Mouse (Mus musculus) left cerebral cortex, postnatal 10 days (tissue): ENCODE measurements around the gene Cd300a. TPM values are rescaled to one million over a fixed set of nuclear protein-coding genes. Genes with fewer than 3 reads are reported as not detected.

ENCODE experiments used
- total RNA-seq, 2 experiments: library from RNA; stranded (reverse); gene quantifications; 2 replicates each; pipeline ENCODE4 v1.2.3; 2021

Cd300a gene
- total RNA-seq, 2 experiments from 2014 or later: 0.43 to 0.58 TPM

Other genes starting within 250 kb of the Cd300a start
- gene Rpl38, start 221.5 kb upstream of the Cd300a start, total RNA-seq: 100 to 1,000 TPM; 902 to 927 TPM
- gene Ttyh2, start 214.6 kb upstream of the Cd300a start, total RNA-seq: 10 to 100 TPM; 21.7 TPM
- gene Dnaic2, start 162.6 kb upstream of the Cd300a start, total RNA-seq: 1 to 10 TPM in 1 of 2 experiments, under 1 TPM in 1; 0.59 to 1.0 TPM
- 1 to 10 TPM; 4.0 to 8.7 TPM for gene Kif19a, start 124.7 kb upstream of the Cd300a start, total RNA-seq
- gene Btbd17, start 94.1 kb upstream of the Cd300a start, total RNA-seq: 10 to 100 TPM; 22.6 to 26.4 TPM
- gene Gpr142, start 91.1 kb upstream of the Cd300a start, total RNA-seq: not detected
- gene Gprc5c, start 38.9 kb upstream of the Cd300a start, total RNA-seq: 1 to 10 TPM; 4.1 to 4.4 TPM
- not detected for gene Cd300lb, start 44.3 kb downstream of the Cd300a start, total RNA-seq
- gene Cd300c, start 79.1 kb downstream of the Cd300a start, total RNA-seq: not detected
- gene Cd300ld, start 99.9 kb downstream of the Cd300a start, total RNA-seq: under 1 TPM in 1 of 2 experiments, not detected in 1; 0.16 TPM
- 1 to 10 TPM; 2.9 to 3.2 TPM for gene Cd300c2, start 111.8 kb downstream of the Cd300a start, total RNA-seq
- not detected for gene Cd300ld2, start 126.2 kb downstream of the Cd300a start, total RNA-seq
- gene Cd300ld4, start 137.0 kb downstream of the Cd300a start, total RNA-seq: under 1 TPM in 1 of 2 experiments, not detected in 1; 0.66 TPM
- not detected for gene Cd300ld5, start 147.7 kb downstream of the Cd300a start, total RNA-seq
- not detected for gene Cd300ld3, start 158.4 kb downstream of the Cd300a start, total RNA-seq
- not detected for gene Cd300e, start 172.1 kb downstream of the Cd300a start, total RNA-seq
- under 1 TPM; 0.39 to 0.51 TPM for gene Rab37, start 201.4 kb downstream of the Cd300a start, total RNA-seq
- under 1 TPM; 0.28 to 0.90 TPM for gene Cd300lf, start 244.0 kb downstream of the Cd300a start, total RNA-seq